Mouse (Mus musculus): Measurements from ENCODE around the gene Adamts17. TPM values are rescaled to one million over a fixed set of nuclear protein-coding genes. Genes with fewer than 3 reads are reported as not detected.

The Adamts17 gene
- total and polyA plus RNA-seq, 3 experiments = 0.33 to 0.42 TPM; not detected in 1

- Histone ChIP-seq H3K9ac (ENCODE audit: control insufficient read depth, low read depth, low read length, poor library complexity, severe bottlenecking) (no peak overlapping the region), H3K36me3 (ENCODE audit: control insufficient read depth in 1 of 2, insufficient read depth in 2 of 2, low read length in 2 of 2) (no peaks in the 10 kb centered on the region), H3K9me3 (replicated peaks; ENCODE audit: insufficient read depth, low read length) (no peaks in the 10 kb centered on the region), H3K4me3 (ENCODE audit: control insufficient read depth in 1 of 2, insufficient read depth in 1 of 2, low read depth in 2 of 2, low read length in 2 of 2) (no peak overlapping the region), H3K4me1 (ENCODE audit: control insufficient read depth in 1 of 2, insufficient read depth in 2 of 2, low read length in 2 of 2) (peaks cover 0 to 2% of the 10 kb centered on the region in 2 experiments; a peak in 2 of 4 replicates), H3K27ac (ENCODE audit: control insufficient read depth, low read depth, low read length) (no peak overlapping the region), H3K27me3 (ENCODE audit: control insufficient read depth in 1 of 2, insufficient read depth in 2 of 2, low read length in 2 of 2) (no peaks in the 10 kb centered on the region), H3K79me2 (ENCODE audit: control insufficient read depth, insufficient read depth, low read length, poor library complexity) (no peaks in the 10 kb centered on the region)
- no peak for DNase-seq (ENCODE audit: low read depth, low spot score)
- TF ChIP-seq ELF1 (IDR thresholded peaks at IDR 0.05; ENCODE audit: low read depth, low read length) (no peak), ZC3H11A (IDR thresholded peaks at IDR 0.05; ENCODE audit: low read depth, low read length) (no peak), POLR2AphosphoS5 (IDR thresholded peaks at IDR 0.05; ENCODE audit: borderline replicate concordance, low read depth, low read length) (no peak), BHLHE40 (IDR thresholded peaks at IDR 0.05; ENCODE audit: borderline replicate concordance, low read depth, low read length) (no peak), POLR2AphosphoS2 (IDR thresholded peaks at IDR 0.05; ENCODE audit: low read length) (no peak), TAL1 (IDR thresholded peaks at IDR 0.05; ENCODE audit: low read length) (no peak), CTCF (IDR thresholded peaks at IDR 0.05 in 2 of 3, conservative IDR thresholded peaks at IDR 0.05 in 1 of 3; ENCODE audit: control insufficient read depth in 1 of 3, insufficient read depth in 1 of 3, low read depth in 2 of 3, low read length in 3 of 3, poor library complexity in 1 of 3, severe bottlenecking in 1 of 3) (no peak), MYC (IDR thresholded peaks at IDR 0.05; ENCODE audit: low read depth, low read length) (no peak), SMC3 (IDR thresholded peaks at IDR 0.05; ENCODE audit: low read depth, low read length) (no peak), KAT2A (conservative IDR thresholded peaks at IDR 0.05; ENCODE audit: low read depth, low read length) (no peak), MYB (IDR thresholded peaks at IDR 0.05; ENCODE audit: low read depth, low read length) (no peak), RCOR1 (IDR thresholded peaks at IDR 0.05; ENCODE audit: low read depth, low read length) (no peak), MXI1 (IDR thresholded peaks at IDR 0.05; ENCODE audit: low read depth, low read length) (no peak), SIN3A (IDR thresholded peaks at IDR 0.05; ENCODE audit: low read length) (no peak), GATA1 (IDR thresholded peaks at IDR 0.05; ENCODE audit: low read depth, low read length) (no peak), GABPA (IDR thresholded peaks at IDR 0.05; ENCODE audit: low read depth, low read length) (no peak), NRF1 (IDR thresholded peaks at IDR 0.05; ENCODE audit: insufficient read depth, low read depth, low read length, poor library complexity, severe bottlenecking) (no peak)
Measured at GRCm38 (mm10) chr7:67034369-67034768, 194.8 kb downstream of the Adamts17 start.

- TF ChIP-seq TBP (IDR thresholded peaks at IDR 0.05; ENCODE audit: low read depth, low read length) = no peak
- no peak for TF ChIP-seq SIN3A (IDR thresholded peaks at IDR 0.05; ENCODE audit: low read length)
- TF ChIP-seq E2F4 (IDR thresholded peaks at IDR 0.05; ENCODE audit: borderline replicate concordance, low read depth, low read length) = no peak
- TF ChIP-seq JUND (IDR thresholded peaks at IDR 0.05; ENCODE audit: low read depth, low read length) = no peak
- TF ChIP-seq MYC (IDR thresholded peaks at IDR 0.05; ENCODE audit: low read depth, low read length) = no peak
- no peak for TF ChIP-seq MYB (IDR thresholded peaks at IDR 0.05; ENCODE audit: low read depth, low read length)
- TF ChIP-seq TAL1 (IDR thresholded peaks at IDR 0.05; ENCODE audit: low read length) = no peak
- TF ChIP-seq MEF2A (IDR thresholded peaks at IDR 0.05; ENCODE audit: extremely low read depth, insufficient replicate concordance, low read depth, low read length, poor library complexity, severe bottlenecking) = no peak
- TF ChIP-seq POLR2A (IDR thresholded peaks at IDR 0.05; ENCODE audit: control insufficient read depth in 1 of 2, insufficient read depth in 1 of 2, low read depth in 1 of 2, low read length in 2 of 2, poor library complexity in 1 of 2) = no peak
- no peak for TF ChIP-seq CHD1 (IDR thresholded peaks at IDR 0.05; ENCODE audit: low read depth, low read length)
- no peak overlapping the region for H3K27ac ChIP-seq (ENCODE audit: control insufficient read depth, low read depth, low read length)
- H3K79me2 ChIP-seq (ENCODE audit: control insufficient read depth, insufficient read depth, low read length, poor library complexity) = no peaks in the 10 kb centered on the region
- no peaks in the 10 kb centered on the region for H3K36me3 ChIP-seq (ENCODE audit: control insufficient read depth in 1 of 2, insufficient read depth in 2 of 2, low read length in 2 of 2)
- H3K4me3 ChIP-seq (ENCODE audit: control insufficient read depth in 1 of 2, insufficient read depth in 1 of 2, low read depth in 2 of 2, low read length in 2 of 2) = no peak overlapping the region
- DNase-seq (ENCODE audit: low read depth, low spot score) = no peak
- no peak overlapping the region for H3K9ac ChIP-seq (ENCODE audit: control insufficient read depth, low read depth, low read length, poor library complexity, severe bottlenecking)
- H3K27me3 ChIP-seq (ENCODE audit: control insufficient read depth in 1 of 2, insufficient read depth in 2 of 2, low read length in 2 of 2) = no peaks in the 10 kb centered on the region
- H3K4me1 ChIP-seq (ENCODE audit: control insufficient read depth in 1 of 2, insufficient read depth in 2 of 2, low read length in 2 of 2) = no peaks in the 10 kb centered on the region
- no peaks in the 10 kb centered on the region for H3K9me3 ChIP-seq (replicated peaks; ENCODE audit: insufficient read depth, low read length)
Measured at GRCm38 (mm10) chr7:67035246-67035645, 195.7 kb downstream of the Adamts17 start.

Measured in MEL (cell line).